Mouse (Mus musculus) intestine, embryonic 14.5 days (tissue): ENCODE results near the gene Zfx. TPM values are rescaled to one million over a fixed set of nuclear protein-coding genes. Genes with fewer than 3 reads are reported as not detected.

Experiments used
- ATAC-seq: fragments of 200-750 bp; cut with Nextera tagmentation; replicated peaks from 2 replicates; pipeline ENCODE4 v1.8.0; 2017; ENCODE audit warnings: low read depth, moderate number of reproducible peaks, moderate TSS enrichment, moderate library complexity; ENCODE audit not compliant: low FRiP score, low TSS enrichment
- DNase-seq: peaks from one replicate; pipeline ENCODE4 v3.0.0-alpha.2; 2018; ENCODE audit warnings: low spot score
- H3K27ac ChIP-seq: fragments of 300-500 bp; sonication (generic); 2 replicates; pipeline ENCODE4 v1.5.1; 2014; ENCODE audit warnings: low read depth, mild to moderate bottlenecking, control low read depth
- H3K27me3 ChIP-seq: fragments of 300-500 bp; sonication (generic); replicated peaks from 2 replicates; pipeline ENCODE4 v1.6.1; 2014; ENCODE audit warnings: low read length, control low read depth; ENCODE audit not compliant: control insufficient read depth, insufficient read depth
- H3K36me3 ChIP-seq: fragments of 300-500 bp; sonication (generic); 2 replicates; pipeline ENCODE4 v1.6.1; 2014; ENCODE audit warnings: low read length, control low read depth; ENCODE audit not compliant: control insufficient read depth, insufficient read depth
- H3K4me1 ChIP-seq: fragments of 300-500 bp; sonication (generic); replicated peaks from 2 replicates; pipeline ENCODE4 v1.6.1; 2014; ENCODE audit warnings: low read length, control low read depth, mixed read lengths; ENCODE audit not compliant: control insufficient read depth, insufficient read depth
- H3K4me2 ChIP-seq: fragments of 300-500 bp; sonication (generic); 2 replicates; pipeline ENCODE4 v1.6.1; 2014; ENCODE audit warnings: low read length
- H3K4me3 ChIP-seq: fragments of 300-500 bp; sonication (generic); 2 replicates; pipeline ENCODE4 v1.5.1; 2014; ENCODE audit warnings: low read depth, low read length, control low read depth, mixed read lengths
- H3K9ac ChIP-seq: fragments of 300-500 bp; sonication (generic); 2 replicates; pipeline ENCODE4 v1.6.1; 2014; ENCODE audit warnings: mild to moderate bottlenecking, low read length
- H3K9me3 ChIP-seq: fragments of 300-500 bp; sonication (generic); 2 replicates; pipeline ENCODE4 v1.6.1; 2016; ENCODE audit warnings: low read length, control low read depth; ENCODE audit not compliant: control insufficient read depth
- WGBS: fragments of 180-500 bp; shearing (Covaris S2); extraction: QIAGEN DNeasy Blood & Tissue Kit; methylation state at CpG from one replicate; pipeline ENCODE4 v1.1.7; 2014; 5-methylcytosine and 5-hydroxymethylcytosine counted together
- polyA plus RNA-seq: library from polyadenylated mRNA; unstranded; fragments of >200 nt; fragmentation: Nextera tagmentation; extraction: Ambion mirVana; gene quantifications from 2 replicates; pipeline ENCODE4 v1.2.1, GENCODE M21; 2014

The Zfx gene
- 30.0 and 32.8 TPM in 2 replicates for polyA plus RNA-seq

DNA sequence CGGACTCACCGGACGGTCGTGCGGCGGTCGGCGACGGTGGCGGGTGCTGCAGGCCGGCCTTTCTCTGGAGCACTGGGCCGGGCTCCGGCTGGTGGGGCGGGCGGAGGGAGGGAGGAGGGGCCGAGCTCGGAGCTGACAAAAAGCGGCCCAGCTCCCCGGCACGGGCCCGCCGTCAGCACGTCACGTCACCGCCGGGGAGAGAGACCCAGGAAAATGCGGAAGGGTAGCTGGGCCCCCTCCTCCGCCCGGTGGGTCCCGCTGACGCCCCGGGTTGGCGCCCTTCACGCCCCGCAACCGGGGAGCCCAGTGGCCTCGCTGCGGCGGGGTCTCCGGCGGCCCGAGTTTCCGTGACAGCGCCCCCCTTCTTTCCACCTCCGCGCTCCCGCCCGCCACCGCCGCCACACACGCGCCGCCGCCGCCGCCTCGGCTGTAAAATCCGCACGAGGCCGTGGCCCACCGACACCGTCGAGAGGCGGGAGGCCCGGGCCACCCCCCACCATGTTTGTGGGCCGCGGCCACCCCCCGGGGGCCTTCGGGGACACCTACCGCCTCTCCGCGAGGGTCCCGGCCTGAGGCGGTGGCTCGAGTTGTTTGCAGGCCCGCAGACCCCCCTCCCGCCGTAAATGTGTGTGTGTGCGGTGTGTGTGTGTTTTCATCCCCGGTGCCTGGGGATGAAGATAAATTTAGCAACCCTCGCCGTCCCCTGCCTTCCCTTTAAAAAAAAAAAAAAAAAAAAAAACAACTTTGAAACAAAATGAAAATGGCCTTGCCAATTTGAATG, at the start of gene Zfx:
Zfx (minus strand) TSS at position 644 of the 781 bp plus-strand sequence.
- peak; percentile 84 for ATAC-seq
- 17% methylated on average over 29 of the region's 82 CpGs for WGBS

DNA sequence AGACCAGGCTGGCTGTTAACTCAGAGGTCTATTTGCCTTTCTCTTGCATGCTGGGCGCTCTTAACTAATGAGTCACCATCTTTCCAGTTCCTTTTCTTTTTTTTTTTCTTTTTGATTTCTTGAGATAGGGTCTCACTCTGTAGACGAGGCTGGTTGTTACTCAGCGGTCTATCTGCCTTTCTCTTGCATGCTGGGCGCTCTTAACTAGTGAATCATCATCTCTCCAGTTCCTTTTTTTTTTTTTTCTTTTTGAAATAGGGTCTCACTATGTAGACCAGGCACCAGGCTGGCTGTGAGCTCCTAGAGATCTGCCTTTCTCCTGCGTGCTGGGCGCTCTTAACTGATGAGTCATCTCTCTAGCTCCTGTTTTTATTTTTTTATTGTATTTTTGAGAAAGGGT, 45.8 kb upstream of the Zfx start:
- whole genome bisulfite sequencing = 74% methylated on average over 6 of the region's 6 CpGs
- Histone ChIP-seq H3K27me3 (peaks cover 11% of the 10 kb centered on the region; the same call in 1 of the 2 replicates), H3K9me3 (no peaks in the 10 kb centered on the region), H3K4me2 (no peak overlapping the region), H3K4me3 (no peak overlapping the region), H3K4me1 (no peaks in the 10 kb centered on the region), H3K36me3 (no peaks in the 10 kb centered on the region), H3K9ac (no peak overlapping the region), H3K27ac (no peak overlapping the region)
- no peak for ATAC-seq
- DNase-seq = no peak

More for the DNA sequence above, at the start of gene Zfx:
- peak within 1 kb of the TSS; percentile 99 for H3K27ac ChIP-seq
- no peaks in the 10 kb centered on the region for H3K4me1 ChIP-seq
- H3K36me3 ChIP-seq = no peaks in the 10 kb centered on the region
- H3K9me3 ChIP-seq = no peaks in the 10 kb centered on the region
- peak within 1 kb of the TSS; percentile 40 for H3K4me2 ChIP-seq
- peak within 1 kb of the TSS; percentile 94 for H3K9ac ChIP-seq
- peaks cover 19% of the 10 kb centered on the region; the same call in 1 of the 2 replicates for H3K27me3 ChIP-seq
- peak within 1 kb of the TSS; percentile 53 for H3K4me3 ChIP-seq
- peak; percentile 78 for DNase-seq

DNA sequence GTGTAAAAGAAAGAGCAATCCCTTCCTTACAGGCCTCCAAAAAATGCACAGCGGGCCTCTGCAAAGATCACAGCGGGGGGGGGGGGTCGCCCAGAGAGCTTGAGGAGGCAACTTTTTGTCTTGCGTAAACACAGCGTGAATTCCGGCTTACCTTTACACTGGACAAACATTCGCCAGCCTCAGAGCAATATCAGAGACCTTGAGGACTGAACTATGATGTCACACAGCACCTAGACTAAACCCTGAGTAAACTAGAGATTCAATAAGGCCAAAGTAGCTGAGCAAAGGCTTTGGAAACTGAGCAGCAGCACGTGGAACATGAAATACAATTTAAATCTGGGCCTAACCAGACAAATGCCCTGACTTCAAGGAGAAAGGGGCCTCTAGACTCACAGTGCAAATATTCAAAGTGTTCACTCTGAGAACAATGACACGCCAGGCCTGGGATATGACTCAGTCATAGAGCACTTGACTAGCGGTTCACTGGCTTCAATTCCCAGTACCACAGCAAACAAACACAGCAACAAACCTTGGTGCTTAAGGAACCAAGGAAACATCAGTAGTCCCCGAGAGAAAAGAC, 28.8 kb upstream of the Zfx start:
- Histone ChIP-seq H3K4me2 (no peak overlapping the region), H3K27me3 (peaks cover 39% of the 10 kb centered on the region; the same call in 1 of the 2 replicates), H3K4me3 (no peak overlapping the region), H3K4me1 (no peaks in the 10 kb centered on the region), H3K27ac (no peak overlapping the region), H3K9me3 (no peaks in the 10 kb centered on the region), H3K36me3 (no peaks in the 10 kb centered on the region), H3K9ac (no peak overlapping the region)
- WGBS = 33% methylated on average over 11 of the region's 11 CpGs
- no peak for DNase-seq
- ATAC-seq = 0 out of 2 replicates have a peak, but pooled peaks have one; percentile 32

DNA sequence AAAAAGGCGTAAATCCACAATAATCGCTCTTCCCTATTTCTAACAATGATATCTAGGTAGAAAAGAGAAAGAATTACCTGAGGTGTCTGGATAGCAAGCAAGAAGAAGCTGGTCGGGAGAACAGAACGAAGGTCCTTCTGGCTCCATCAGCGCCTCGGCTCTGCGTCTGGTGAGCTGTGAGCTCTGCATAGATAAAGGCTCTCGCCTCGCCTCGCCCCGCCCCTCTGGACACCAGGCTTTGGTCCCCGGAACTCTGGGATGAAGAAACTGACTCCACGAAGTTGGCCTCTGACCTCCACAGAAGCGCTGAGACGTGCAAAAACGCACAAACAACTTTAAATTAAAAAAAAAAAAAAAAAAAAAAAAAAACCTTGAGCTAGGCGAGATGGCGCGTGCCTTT, 27.0 kb upstream of the Zfx start:
- no peak overlapping the region for H3K4me3 ChIP-seq
- H3K27ac ChIP-seq = no peak overlapping the region
- peaks cover 49% of the 10 kb centered on the region; the same call in 1 of the 2 replicates for H3K27me3 ChIP-seq
- 72% methylated on average over 19 of the region's 19 CpGs for WGBS
- no peak overlapping the region for H3K4me2 ChIP-seq
- no peak for ATAC-seq
- H3K9me3 ChIP-seq = no peaks in the 10 kb centered on the region
- DNase-seq = no peak
- H3K9ac ChIP-seq = no peak overlapping the region
- no peaks in the 10 kb centered on the region for H3K4me1 ChIP-seq
- no peaks in the 10 kb centered on the region for H3K36me3 ChIP-seq

DNA sequence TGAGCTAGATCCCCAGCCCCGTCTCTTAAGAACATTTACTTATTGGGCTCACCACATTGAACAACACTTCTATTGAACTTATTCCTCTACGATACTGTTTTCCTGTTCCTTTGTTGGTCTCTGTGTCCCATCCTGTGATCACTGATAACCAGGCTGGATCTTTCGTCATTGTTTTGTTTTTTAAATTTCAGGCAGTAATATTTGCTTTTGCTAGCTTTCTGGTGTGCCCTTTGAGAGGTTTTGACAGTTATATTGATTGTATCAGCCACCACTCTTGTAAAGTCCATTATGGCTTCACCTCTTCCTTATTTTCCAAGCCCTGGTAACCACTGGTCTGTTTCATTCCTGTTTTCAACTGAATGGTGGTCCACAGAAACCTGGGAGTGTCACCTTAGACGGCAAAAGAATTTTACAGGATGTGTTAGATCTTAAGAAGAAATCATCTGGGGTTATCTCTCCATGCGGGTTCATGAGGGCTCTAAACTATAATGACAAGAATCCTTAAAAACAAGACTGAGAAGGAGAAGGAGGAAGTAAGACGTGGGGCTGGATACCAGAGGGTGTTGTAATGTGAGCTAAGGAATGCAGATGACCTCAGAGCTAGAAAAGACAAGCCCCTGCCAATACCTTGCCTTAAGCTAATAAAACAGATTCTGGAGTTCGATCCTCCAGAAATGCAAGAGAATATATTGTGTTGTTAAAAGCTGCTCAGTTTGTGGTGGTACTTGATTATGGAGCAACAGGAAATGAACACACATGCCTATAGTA, 18.7 kb upstream of the Zfx start:
- Histone ChIP-seq H3K4me1 (no peaks in the 10 kb centered on the region), H3K4me2 (no peak overlapping the region), H3K27me3 (peaks cover 25% of the 10 kb centered on the region; the same call in 1 of the 2 replicates), H3K27ac (no peak overlapping the region), H3K9me3 (no peaks in the 10 kb centered on the region), H3K9ac (no peak overlapping the region), H3K36me3 (no peaks in the 10 kb centered on the region), H3K4me3 (no peak overlapping the region)
- no peak for DNase-seq
- WGBS = 61% methylated on average over 7 of the region's 7 CpGs
- ATAC-seq = no peak

DNA sequence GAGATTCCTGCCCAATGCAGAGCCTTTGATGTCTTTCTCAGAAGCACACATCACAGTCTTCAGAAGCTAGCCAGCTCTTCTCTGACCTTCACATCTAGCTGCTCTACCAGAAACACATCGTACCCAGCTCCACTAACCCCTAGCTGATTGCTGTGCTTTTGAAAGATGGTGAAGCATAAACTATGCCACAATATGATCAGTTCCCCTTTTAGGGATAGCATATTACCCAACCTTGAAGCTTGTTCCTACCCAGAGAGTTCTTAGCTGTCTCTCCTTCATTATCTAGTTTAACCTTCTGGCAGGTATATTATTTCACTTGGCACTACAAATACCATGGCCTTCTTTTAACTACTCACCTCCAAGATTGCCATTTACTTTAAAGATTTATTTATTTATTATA, 16.6 kb upstream of the Zfx start:
- H3K9me3 ChIP-seq = no peaks in the 10 kb centered on the region
- no peak overlapping the region for H3K27ac ChIP-seq
- H3K36me3 ChIP-seq = no peaks in the 10 kb centered on the region
- H3K27me3 ChIP-seq = peaks cover 18% of the 10 kb centered on the region; the same call in 1 of the 2 replicates
- H3K9ac ChIP-seq = no peak overlapping the region
- no peak for DNase-seq
- ATAC-seq = no peak
- no peak overlapping the region for H3K4me3 ChIP-seq
- no peak overlapping the region for H3K4me2 ChIP-seq
- 72% methylated on average over 1 of the region's 1 CpGs for WGBS
- H3K4me1 ChIP-seq = no peaks in the 10 kb centered on the region

DNA sequence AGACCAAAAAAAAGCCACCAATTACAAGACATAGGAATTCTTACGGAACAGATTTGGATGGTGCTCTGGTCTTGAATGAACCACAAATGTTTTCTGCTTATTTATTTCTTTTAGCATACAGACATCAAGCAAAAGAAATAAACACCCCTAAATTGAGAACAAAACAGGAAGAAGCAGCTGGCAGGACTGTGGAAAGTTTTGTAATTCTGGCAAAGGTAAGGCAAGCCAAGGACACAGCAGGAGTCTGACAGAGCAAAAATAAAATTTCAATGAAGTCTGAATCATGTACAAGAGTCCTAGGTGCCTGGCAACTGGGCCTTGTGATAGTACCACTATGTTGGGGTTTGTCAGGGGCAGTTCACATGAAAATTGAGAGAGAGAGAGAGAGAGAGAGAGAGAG, 14.8 kb upstream of the Zfx start:
- Histone ChIP-seq H3K9ac (no peak overlapping the region), H3K9me3 (no peaks in the 10 kb centered on the region), H3K4me2 (no peak overlapping the region), H3K27ac (no peak overlapping the region), H3K4me1 (no peaks in the 10 kb centered on the region), H3K36me3 (no peaks in the 10 kb centered on the region), H3K27me3 (peaks cover 24% of the 10 kb centered on the region; the same call in 1 of the 2 replicates), H3K4me3 (no peak overlapping the region)
- ATAC-seq (no peak), DNase-seq (no peak)
- WGBS = 86% methylated on average over 1 of the region's 1 CpGs

DNA sequence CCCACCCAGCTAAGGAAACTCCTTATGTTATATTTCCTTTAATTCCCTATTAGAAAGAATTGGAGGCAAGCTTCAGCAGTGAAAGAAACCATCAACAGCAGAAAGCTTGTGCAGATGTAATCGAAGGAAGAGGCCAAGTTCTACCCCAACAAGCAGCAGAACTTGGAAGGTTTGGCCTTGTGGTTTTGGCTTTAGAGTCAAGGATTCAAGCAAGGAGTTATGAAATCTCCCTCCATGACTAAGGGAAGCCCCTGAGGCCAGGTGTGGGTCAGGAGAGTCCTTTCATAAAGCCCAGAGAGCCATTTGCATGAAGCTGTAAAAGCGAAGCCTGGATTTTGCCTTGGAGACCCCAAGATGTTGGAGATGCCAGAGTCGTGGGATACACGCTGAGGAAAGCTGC, 11.6 kb upstream of the Zfx start:
- H3K4me2 ChIP-seq = no peak overlapping the region
- no peak overlapping the region for H3K4me3 ChIP-seq
- WGBS = 73% methylated on average over 4 of the region's 4 CpGs
- DNase-seq (no peak), ATAC-seq (no peak)
- H3K9me3 ChIP-seq = no peaks in the 10 kb centered on the region
- peaks cover 39% of the 10 kb centered on the region for H3K27me3 ChIP-seq
- H3K9ac ChIP-seq = no peak overlapping the region
- H3K27ac ChIP-seq = no peak overlapping the region
- H3K4me1 ChIP-seq = no peaks in the 10 kb centered on the region
- H3K36me3 ChIP-seq = no peaks in the 10 kb centered on the region
